Mouse (Mus musculus): ENCODE measurements around the gene Fbxo17. TPM values are rescaled to one million over a fixed set of nuclear protein-coding genes. Genes with fewer than 3 reads are reported as not detected.

The Fbxo17 gene
- polyA plus RNA-seq, 1 experiment from 2014 or later: 7.3 TPM

DNA sequence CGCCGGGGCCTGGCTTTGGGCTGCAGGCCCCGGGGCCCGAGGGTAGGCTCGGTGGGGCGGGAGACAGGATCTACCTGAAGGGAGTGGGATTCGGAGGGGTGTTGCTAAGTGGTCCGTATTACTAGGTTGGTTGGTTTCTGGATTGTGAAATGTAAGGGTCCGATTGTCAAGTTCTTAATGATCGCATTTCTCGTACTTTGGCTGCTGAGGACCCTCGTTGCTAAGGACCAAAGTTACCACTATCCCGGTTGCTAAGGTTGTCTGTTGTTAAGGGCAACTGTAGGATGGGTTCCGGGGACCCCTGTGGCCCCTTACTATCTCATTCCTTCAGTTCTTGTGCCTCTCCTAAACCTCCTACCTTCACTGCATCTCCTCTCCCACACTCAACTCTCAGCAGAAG is 50.3 kb downstream of the Fbxo17 start:
- Histone ChIP-seq H3K4me2 (ENCODE audit: low read depth) (peak overlapping the region; percentile 47), H3K9ac (ENCODE audit: low read length) (peak overlapping the region; percentile 67), H3K27ac (ENCODE audit: low read depth, low read length) (no peak overlapping the region), H3K4me1 (ENCODE audit: control insufficient read depth, insufficient read depth, low read length) (peaks cover 5% of the 10 kb centered on the region; the same call in 1 of the 2 replicates), H3K36me3 (ENCODE audit: control insufficient read depth, insufficient read depth, low read length) (no peaks in the 10 kb centered on the region), H3K27me3 (ENCODE audit: control insufficient read depth, insufficient read depth, low read length) (no peaks in the 10 kb centered on the region), H3K4me3 (ENCODE audit: low read depth, low read length) (peak overlapping the region; percentile 66), H3K9me3 (ENCODE audit: control insufficient read depth, low read length) (no peaks in the 10 kb centered on the region)
- WGBS: 2% methylated on average over 14 of the region's 14 CpGs
- no peak for DNase-seq (ENCODE audit: low spot score)
- ATAC-seq (ENCODE audit: insufficient read depth, low FRiP score, low TSS enrichment): peak; percentile 8; the same call in 1 of the 2 replicates

DNA sequence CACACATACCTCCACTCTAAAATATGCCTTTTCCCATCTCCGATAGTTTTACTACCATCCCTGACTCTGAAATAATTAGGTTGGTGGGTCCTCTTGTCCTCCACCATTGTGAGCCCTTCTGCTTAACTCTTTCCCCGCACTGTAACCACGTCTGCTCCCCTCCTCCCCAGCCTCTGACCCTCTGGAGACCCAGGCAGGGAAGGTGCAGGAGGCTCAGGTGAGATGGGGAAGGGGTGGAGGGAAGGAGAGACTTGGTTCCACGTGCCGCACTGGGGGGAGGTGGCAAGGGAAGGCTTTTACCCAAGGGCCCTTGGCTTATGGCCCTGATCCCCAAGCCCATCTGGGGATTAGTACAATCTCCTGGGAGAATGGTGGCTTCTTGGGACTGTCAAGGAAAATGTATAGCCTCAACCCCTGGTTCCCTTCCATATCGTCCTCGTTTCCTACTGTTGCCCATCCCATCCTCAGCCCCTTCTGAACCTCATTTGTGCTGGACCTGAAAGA is 50.9 kb downstream of the Fbxo17 start, which contains the start of gene Nfkbib:
Gene Nfkbib, minus strand, starts transcription at position 51 of the 504 bp plus-strand sequence.
- Histone ChIP-seq H3K36me3 (ENCODE audit: control insufficient read depth, insufficient read depth, low read length) (no peaks in the 10 kb centered on the region), H3K27ac (ENCODE audit: low read depth, low read length) (no peak within 1 kb of the TSS), H3K4me3 (ENCODE audit: low read depth, low read length) (peak within 1 kb of the TSS; percentile 66), H3K27me3 (ENCODE audit: control insufficient read depth, insufficient read depth, low read length) (no peaks in the 10 kb centered on the region), H3K9me3 (ENCODE audit: control insufficient read depth, low read length) (no peaks in the 10 kb centered on the region), H3K9ac (ENCODE audit: low read length) (peak within 1 kb of the TSS; percentile 67), H3K4me1 (ENCODE audit: control insufficient read depth, insufficient read depth, low read length) (peaks cover 5% of the 10 kb centered on the region; the same call in 1 of the 2 replicates), H3K4me2 (ENCODE audit: low read depth) (peak within 1 kb of the TSS; percentile 47)
- no peak for ATAC-seq (ENCODE audit: insufficient read depth, low FRiP score, low TSS enrichment)
- no peak for DNase-seq (ENCODE audit: low spot score)
- 68% methylated on average over 7 of the region's 7 CpGs for WGBS

DNA sequence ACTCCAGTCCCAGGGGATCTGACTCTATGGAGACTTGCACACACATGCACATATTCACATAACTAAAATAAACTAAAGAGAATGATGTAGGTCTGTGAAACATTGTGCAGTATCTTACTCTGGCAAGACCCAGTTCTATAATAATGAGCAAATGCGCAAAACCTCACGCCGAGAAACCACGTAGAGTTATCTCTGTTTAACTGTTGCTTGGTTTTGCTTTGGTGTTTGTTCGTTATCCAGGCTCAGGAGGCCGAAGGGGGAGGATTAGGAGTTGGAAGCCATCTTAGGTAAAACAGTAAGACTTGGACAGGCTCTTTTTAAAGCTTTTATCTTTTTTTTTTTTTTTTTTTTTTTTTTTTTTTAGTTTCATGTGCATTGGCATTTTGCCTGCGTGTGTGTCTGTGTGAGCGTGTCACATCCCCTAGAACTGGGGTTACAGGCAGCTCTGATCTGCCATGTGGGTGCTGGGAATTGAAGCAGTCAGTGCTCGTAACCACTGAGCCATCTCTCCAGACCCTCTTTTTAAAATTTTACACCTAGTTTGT is 52.9 kb downstream of the Fbxo17 start:
- Histone ChIP-seq H3K4me3 (ENCODE audit: low read depth, low read length) (no peak overlapping the region), H3K36me3 (ENCODE audit: control insufficient read depth, insufficient read depth, low read length) (no peaks in the 10 kb centered on the region), H3K4me2 (ENCODE audit: low read depth) (no peak overlapping the region), H3K27ac (ENCODE audit: low read depth, low read length) (no peak overlapping the region), H3K9ac (ENCODE audit: low read length) (no peak overlapping the region), H3K27me3 (ENCODE audit: control insufficient read depth, insufficient read depth, low read length) (no peaks in the 10 kb centered on the region), H3K4me1 (ENCODE audit: control insufficient read depth, insufficient read depth, low read length) (peaks cover 5% of the 10 kb centered on the region; the same call in 1 of the 2 replicates), H3K9me3 (ENCODE audit: control insufficient read depth, low read length) (no peaks in the 10 kb centered on the region)
- no peak for DNase-seq (ENCODE audit: low spot score)
- ATAC-seq (ENCODE audit: insufficient read depth, low FRiP score, low TSS enrichment): no peak
- 95% methylated on average over 9 of the region's 9 CpGs for WGBS

DNA sequence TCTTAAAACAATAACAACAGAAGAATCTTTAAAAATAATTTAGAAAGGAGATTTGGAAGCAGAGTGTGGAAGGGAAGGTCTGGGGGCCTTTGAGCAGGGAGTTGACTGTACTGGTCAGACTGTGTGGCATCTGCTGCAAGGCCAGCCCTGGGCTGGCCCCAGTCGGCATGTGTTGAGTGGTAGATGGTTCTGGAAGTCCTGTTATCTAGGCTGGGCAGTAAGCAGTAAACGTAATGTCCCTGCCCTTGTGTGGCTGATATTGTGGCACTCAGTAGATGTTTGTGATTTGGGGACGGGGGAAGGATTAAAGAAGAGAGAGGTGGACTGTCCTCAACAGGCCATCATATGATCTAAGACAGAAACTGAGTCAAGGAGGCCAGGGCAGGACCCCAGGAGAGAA is 53.7 kb downstream of the Fbxo17 start:
- no peak for ATAC-seq (ENCODE audit: insufficient read depth, low FRiP score, low TSS enrichment)
- no peak overlapping the region for H3K4me3 ChIP-seq (ENCODE audit: low read depth, low read length)
- no peak for DNase-seq (ENCODE audit: low spot score)
- H3K36me3 ChIP-seq (ENCODE audit: control insufficient read depth, insufficient read depth, low read length): no peaks in the 10 kb centered on the region
- no peak overlapping the region for H3K9ac ChIP-seq (ENCODE audit: low read length)
- H3K9me3 ChIP-seq (ENCODE audit: control insufficient read depth, low read length): no peaks in the 10 kb centered on the region
- 92% methylated on average over 3 of the region's 3 CpGs for WGBS
- H3K4me2 ChIP-seq (ENCODE audit: low read depth): no peak overlapping the region
- no peak overlapping the region for H3K27ac ChIP-seq (ENCODE audit: low read depth, low read length)
- H3K27me3 ChIP-seq (ENCODE audit: control insufficient read depth, insufficient read depth, low read length): no peaks in the 10 kb centered on the region
- H3K4me1 ChIP-seq (ENCODE audit: control insufficient read depth, insufficient read depth, low read length): peaks cover 5% of the 10 kb centered on the region; the same call in 1 of the 2 replicates

DNA sequence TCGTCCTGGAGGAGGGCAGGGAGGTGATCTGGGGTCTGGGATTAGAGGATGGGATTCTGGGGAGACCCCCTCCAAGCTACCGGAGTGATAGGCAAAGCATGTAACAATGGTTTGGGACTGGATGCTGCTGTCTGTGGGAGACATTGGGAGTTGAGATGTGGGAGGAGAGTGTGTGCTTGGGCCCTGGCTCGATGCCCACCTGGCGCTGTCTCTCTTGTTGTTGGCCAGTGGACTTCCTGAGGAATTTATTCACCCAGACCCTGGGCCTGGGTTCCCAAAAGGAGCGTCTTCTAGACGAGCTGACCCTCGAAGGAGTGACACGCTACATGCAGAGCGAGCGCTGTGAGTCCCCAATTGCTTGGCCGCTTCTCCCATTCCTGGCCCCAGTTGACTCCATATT is 55.3 kb downstream of the Fbxo17 start:
- H3K9ac ChIP-seq (ENCODE audit: low read length): no peak overlapping the region
- no peaks in the 10 kb centered on the region for H3K9me3 ChIP-seq (ENCODE audit: control insufficient read depth, low read length)
- H3K27ac ChIP-seq (ENCODE audit: low read depth, low read length): no peak overlapping the region
- H3K4me1 ChIP-seq (ENCODE audit: control insufficient read depth, insufficient read depth, low read length): 0 out of 2 replicates have a peak, but pooled peaks cover 2% of the 10 kb centered on the region
- WGBS: 92% methylated on average over 11 of the region's 11 CpGs
- no peaks in the 10 kb centered on the region for H3K27me3 ChIP-seq (ENCODE audit: control insufficient read depth, insufficient read depth, low read length)
- no peak for ATAC-seq (ENCODE audit: insufficient read depth, low FRiP score, low TSS enrichment)
- H3K4me2 ChIP-seq (ENCODE audit: low read depth): no peak overlapping the region
- no peak overlapping the region for H3K4me3 ChIP-seq (ENCODE audit: low read depth, low read length)
- no peaks in the 10 kb centered on the region for H3K36me3 ChIP-seq (ENCODE audit: control insufficient read depth, insufficient read depth, low read length)
- no peak for DNase-seq (ENCODE audit: low spot score)

DNA sequence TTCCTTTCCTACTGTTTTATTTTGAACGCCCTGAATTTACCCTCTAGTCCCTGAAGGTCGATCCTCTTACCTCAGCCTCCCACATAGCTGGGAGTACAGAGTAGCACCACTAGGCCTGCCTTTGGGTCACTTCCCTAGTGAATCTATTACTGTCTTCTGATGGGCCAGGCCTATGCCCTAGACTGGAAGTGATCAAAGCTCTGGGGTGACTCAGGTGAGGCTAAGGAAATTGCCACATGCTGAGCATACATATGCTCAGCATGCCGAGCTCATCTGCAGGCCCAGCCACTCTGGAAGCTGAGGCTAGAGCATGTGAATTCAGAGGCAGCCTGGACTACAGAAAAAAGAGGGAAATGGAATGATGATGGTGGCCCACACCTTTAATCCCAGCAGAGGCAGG is 56.6 kb downstream of the Fbxo17 start:
- H3K27ac ChIP-seq (ENCODE audit: low read depth, low read length): no peak overlapping the region
- H3K4me2 ChIP-seq (ENCODE audit: low read depth): no peak overlapping the region
- ATAC-seq (ENCODE audit: insufficient read depth, low FRiP score, low TSS enrichment) (no peak), DNase-seq (ENCODE audit: low spot score) (no peak)
- no peaks in the 10 kb centered on the region for H3K36me3 ChIP-seq (ENCODE audit: control insufficient read depth, insufficient read depth, low read length)
- H3K9me3 ChIP-seq (ENCODE audit: control insufficient read depth, low read length): no peaks in the 10 kb centered on the region
- no peaks in the 10 kb centered on the region for H3K27me3 ChIP-seq (ENCODE audit: control insufficient read depth, insufficient read depth, low read length)
- WGBS: 80% methylated on average over 3 of the region's 3 CpGs
- no peak overlapping the region for H3K4me3 ChIP-seq (ENCODE audit: low read depth, low read length)
- no peaks in the 10 kb centered on the region for H3K4me1 ChIP-seq (ENCODE audit: control insufficient read depth, insufficient read depth, low read length)
- no peak overlapping the region for H3K9ac ChIP-seq (ENCODE audit: low read length)

DNA sequence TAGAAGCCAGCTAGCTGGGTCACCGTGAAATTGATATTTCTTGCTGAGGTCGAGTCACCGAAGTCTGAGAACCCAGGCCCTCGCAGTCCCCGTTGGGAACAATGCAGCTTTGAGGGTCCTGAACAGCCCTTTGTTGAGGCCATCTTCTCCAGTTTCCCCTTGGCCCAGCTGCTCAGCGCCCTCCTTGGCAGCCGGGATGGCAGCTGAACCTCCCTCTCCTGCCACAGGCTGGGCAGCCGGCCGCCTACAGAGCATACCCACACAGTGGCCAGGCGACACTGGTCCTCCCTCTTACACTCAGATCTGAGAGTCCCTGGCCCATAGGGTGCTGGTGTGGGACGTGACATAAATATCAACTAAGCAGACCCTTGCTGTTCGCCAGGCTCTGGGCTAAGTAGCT is 57.6 kb downstream of the Fbxo17 start:
- no peaks in the 10 kb centered on the region for H3K9me3 ChIP-seq (ENCODE audit: control insufficient read depth, low read length)
- 67% methylated on average over 12 of the region's 12 CpGs for WGBS
- H3K4me3 ChIP-seq (ENCODE audit: low read depth, low read length): no peak overlapping the region
- H3K36me3 ChIP-seq (ENCODE audit: control insufficient read depth, insufficient read depth, low read length): no peaks in the 10 kb centered on the region
- H3K27ac ChIP-seq (ENCODE audit: low read depth, low read length): no peak overlapping the region
- no peak overlapping the region for H3K4me2 ChIP-seq (ENCODE audit: low read depth)
- DNase-seq (ENCODE audit: low spot score) (no peak), ATAC-seq (ENCODE audit: insufficient read depth, low FRiP score, low TSS enrichment) (peak; percentile 53; the same call in 1 of the 2 replicates)
- no peak overlapping the region for H3K9ac ChIP-seq (ENCODE audit: low read length)
- H3K4me1 ChIP-seq (ENCODE audit: control insufficient read depth, insufficient read depth, low read length): no peaks in the 10 kb centered on the region
- no peaks in the 10 kb centered on the region for H3K27me3 ChIP-seq (ENCODE audit: control insufficient read depth, insufficient read depth, low read length)

DNA sequence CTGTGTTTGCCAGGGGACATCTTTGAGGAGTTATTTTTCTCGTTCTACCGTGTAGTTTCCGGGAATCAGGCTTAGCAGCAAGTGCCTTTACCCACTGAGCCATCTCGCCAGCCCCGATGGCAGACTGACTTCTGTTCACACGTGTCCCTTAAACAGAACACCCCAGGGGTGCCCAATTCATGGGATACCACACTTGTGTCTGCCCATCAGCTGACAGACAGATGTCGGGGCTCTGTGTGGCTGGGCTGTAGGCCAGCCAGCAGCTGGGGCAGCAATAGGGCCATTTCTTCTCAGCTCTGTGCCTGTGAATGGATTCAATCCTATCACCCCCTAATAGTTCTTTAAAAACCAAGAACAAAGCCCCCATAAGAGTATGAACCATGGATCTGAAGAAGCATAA is 58.5 kb downstream of the Fbxo17 start:
- Histone ChIP-seq H3K36me3 (ENCODE audit: control insufficient read depth, insufficient read depth, low read length) (no peaks in the 10 kb centered on the region), H3K9ac (ENCODE audit: low read length) (no peak overlapping the region), H3K4me1 (ENCODE audit: control insufficient read depth, insufficient read depth, low read length) (no peaks in the 10 kb centered on the region), H3K9me3 (ENCODE audit: control insufficient read depth, low read length) (no peaks in the 10 kb centered on the region), H3K4me3 (ENCODE audit: low read depth, low read length) (no peak overlapping the region), H3K27ac (ENCODE audit: low read depth, low read length) (no peak overlapping the region), H3K27me3 (ENCODE audit: control insufficient read depth, insufficient read depth, low read length) (no peaks in the 10 kb centered on the region), H3K4me2 (ENCODE audit: low read depth) (no peak overlapping the region)
- 83% methylated on average over 7 of the region's 7 CpGs for WGBS
- no peak for DNase-seq (ENCODE audit: low spot score)
- no peak for ATAC-seq (ENCODE audit: insufficient read depth, low FRiP score, low TSS enrichment)

DNA sequence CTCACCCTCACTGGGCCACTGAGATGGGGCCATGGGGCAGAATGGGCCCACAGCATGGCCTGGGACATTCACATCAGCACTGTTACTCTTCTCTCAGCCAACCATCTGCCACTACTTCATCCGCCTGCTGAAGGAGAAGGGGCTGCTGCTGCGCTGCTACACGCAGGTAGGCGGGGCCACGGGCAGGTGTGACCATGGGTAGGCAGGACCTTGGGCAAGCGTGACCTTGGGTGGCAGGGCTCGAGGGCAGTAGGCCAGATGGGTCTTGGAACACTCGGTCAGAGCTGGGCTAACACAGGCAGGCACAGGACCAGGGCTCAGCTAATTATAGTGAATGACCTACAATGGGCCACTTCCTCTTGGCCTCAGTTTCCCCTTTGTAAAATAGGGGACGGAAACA is 62.2 kb downstream of the Fbxo17 start:
- Histone ChIP-seq H3K9me3 (ENCODE audit: control insufficient read depth, low read length) (no peaks in the 10 kb centered on the region), H3K4me2 (ENCODE audit: low read depth) (no peak overlapping the region), H3K4me3 (ENCODE audit: low read depth, low read length) (no peak overlapping the region), H3K36me3 (ENCODE audit: control insufficient read depth, insufficient read depth, low read length) (peaks cover 2% of the 10 kb centered on the region; the same call in 1 of the 2 replicates), H3K27me3 (ENCODE audit: control insufficient read depth, insufficient read depth, low read length) (no peaks in the 10 kb centered on the region), H3K27ac (ENCODE audit: low read depth, low read length) (no peak overlapping the region), H3K9ac (ENCODE audit: low read length) (no peak overlapping the region), H3K4me1 (ENCODE audit: control insufficient read depth, insufficient read depth, low read length) (no peaks in the 10 kb centered on the region)
- DNase-seq (ENCODE audit: low spot score): no peak
- 81% methylated on average over 9 of the region's 9 CpGs for WGBS
- ATAC-seq (ENCODE audit: insufficient read depth, low FRiP score, low TSS enrichment): no peak

Data from neural tube, embryonic 11.5 days (tissue).